Mouse (Mus musculus) cortical plate, adult 2 months (tissue): ENCODE measurements at regions not wholly inside any gene's neighbourhood (a gene's known extent, or its start where the extent isn't known, plus 50 kb on each side); places are given as distances from the start of the nearest gene placed in this dataset.

ENCODE experiments used
- CTCF ChIP-seq: fragments of 200-500 bp; IDR thresholded peaks from 2 replicates; pipeline ENCODE4 v1.5.1; 2011; ENCODE audit warnings: mild to moderate bottlenecking, control low read depth, low read length; ENCODE audit not compliant: insufficient read depth; ENCODE audit errors: extremely low read depth
- POLR2A ChIP-seq: fragments of 200-500 bp; IDR thresholded peaks from 2 replicates; pipeline ENCODE4 v1.6.1; 2011; ENCODE audit warnings: mild to moderate bottlenecking, low read length, control low read depth; ENCODE audit not compliant: insufficient read depth; ENCODE audit errors: extremely low read depth

DNA sequence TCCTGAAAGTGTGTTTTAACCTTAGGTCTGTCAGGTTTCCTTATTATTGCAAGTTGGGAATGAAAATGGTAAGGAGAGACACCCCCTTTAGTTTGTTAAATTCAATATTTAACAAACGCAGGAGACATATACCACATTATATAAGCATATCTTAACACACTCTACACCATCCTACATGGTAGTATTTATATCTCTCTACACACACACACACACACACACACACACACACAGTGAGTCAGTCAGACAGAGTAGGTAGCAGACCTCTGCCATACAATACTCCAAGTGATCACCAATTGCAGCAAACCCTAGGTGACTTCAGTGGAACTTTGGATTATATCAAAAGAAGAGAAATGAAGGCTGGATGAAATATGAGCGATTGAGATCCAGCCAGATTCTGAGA is 468.2 kb upstream of the Id2 start:
- no peak for TF ChIP-seq CTCF
- no peak for TF ChIP-seq POLR2A
